Mouse (Mus musculus): Measurements from ENCODE around the gene Cpox.

- TF ChIP-seq CTCF (IDR thresholded peaks at IDR 0.05; ENCODE audit: low read depth) (no peak), EP300 (IDR thresholded peaks at IDR 0.05; ENCODE audit: low read depth) (no peak)
Measured at GRCm38 (mm10) chr16:58708601-58709475, 38.7 kb downstream of the Cpox start.
